Mouse (Mus musculus) kidney, postnatal 10 days (tissue): ENCODE data around the gene Alkal2.
A peak's percentile ranks its signal among the peaks of the same experiment; 100 is the strongest.

Experiments
- DNase-seq: peaks from one replicate; pipeline ENCODE4 v3.0.0; 2021; ENCODE audit warnings: mixed read lengths

Gene Alkal2

DNA sequence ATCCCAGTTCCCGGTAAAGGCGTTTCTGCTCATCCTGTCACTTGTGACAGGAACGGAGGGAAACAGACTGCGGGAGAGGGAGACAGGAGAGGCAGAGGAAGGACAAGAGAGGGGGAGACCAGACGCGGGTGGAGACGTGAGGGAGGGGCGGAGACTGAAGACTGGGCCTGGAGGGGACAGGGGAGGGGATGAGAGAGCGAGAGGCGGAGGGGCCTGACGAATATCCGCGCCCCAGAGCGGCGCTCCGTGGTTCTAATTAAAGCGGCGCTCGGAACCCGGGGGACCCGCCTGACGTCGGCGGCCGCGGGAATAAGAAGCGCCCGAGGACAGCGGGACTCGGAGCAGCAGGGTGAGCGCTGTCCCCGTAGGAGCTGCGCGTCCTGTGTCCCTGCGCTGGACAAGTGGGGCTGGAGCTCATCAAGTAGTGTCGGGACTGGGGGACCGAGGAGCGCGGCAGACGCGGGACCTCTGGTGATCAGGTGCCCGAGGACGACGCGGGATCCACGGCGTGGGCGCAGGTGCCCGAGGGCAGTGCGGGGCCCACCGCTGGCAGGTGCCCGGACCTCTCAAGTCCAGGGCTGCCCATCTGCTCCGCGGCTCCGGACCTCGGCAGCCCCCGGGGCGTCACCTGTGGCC lies at the start of gene Alkal2:
Gene Alkal2 (plus strand): TSS at position 337 of the 636 bp plus-strand sequence.
- DNase-seq, result peak; percentile 45

- peak; percentile 29 for DNase-seq
Observed at GRCm38 (mm10) chr12:30848521-30848920, 35.6 kb upstream of the Alkal2 start.

GRCm38 (mm10) chr12:30850902-30851301 lies 33.2 kb upstream of the Alkal2 start:
- no peak for DNase-seq

DNA sequence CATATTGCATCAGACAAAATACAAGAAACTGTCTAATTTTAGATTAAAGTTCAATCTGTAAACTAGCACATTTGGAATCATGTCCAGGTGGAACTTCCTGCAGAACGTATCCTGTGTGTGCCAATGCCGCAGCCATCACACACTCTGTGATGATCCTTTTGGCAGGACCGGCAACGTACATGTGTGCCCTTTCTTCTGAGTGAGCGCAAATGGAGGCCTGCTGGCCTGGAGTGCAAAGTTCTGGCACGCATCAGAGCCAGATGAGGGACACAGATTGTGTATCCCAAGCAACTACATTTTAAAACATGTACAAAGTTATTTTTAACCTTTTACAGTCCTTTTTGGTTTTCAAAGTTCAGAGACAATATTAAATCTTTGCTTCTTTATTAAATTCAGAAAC lies 32.3 kb upstream of the Alkal2 start:
- no peak for DNase-seq

DNA sequence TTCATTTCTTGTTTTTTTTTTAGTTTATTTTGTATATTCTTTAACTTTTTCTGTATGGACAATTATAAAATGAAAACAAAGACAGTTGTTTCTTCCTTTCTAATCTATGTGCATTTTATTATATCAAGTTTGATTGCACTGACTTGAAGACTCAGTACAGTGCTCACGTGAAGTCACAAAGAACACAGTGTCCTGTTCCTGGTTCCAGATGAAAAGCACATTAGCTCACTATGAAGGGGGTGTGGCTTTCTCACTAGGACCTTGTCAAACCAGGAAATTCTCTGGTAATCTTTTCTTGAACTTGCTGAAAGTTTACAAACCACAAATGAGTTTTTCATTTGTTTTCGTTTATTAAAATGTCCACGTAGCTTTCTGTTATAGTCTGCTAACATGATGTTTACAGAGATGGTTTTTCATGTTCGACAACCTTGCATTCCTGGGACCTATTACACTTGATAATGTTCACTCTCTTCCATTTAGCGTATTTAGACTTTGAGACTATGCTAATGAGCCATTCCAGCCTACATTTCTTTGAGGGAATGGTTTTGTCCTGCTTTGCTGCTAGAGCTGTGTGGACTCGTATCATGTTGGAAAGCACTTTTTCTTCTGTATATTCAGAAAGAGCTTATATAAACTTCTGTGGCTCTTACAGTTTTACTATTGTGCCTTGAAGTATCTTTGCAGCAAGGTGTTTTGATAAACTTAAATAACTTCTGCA lies 28.5 kb upstream of the Alkal2 start:
- no peak for DNase-seq

- no peak for DNase-seq
Observed at GRCm38 (mm10) chr12:30856172-30856571, 27.9 kb upstream of the Alkal2 start.

GRCm38 (mm10) chr12:30864347-30864746 lies 19.8 kb upstream of the Alkal2 start:
- peak; percentile 12 for DNase-seq

DNA sequence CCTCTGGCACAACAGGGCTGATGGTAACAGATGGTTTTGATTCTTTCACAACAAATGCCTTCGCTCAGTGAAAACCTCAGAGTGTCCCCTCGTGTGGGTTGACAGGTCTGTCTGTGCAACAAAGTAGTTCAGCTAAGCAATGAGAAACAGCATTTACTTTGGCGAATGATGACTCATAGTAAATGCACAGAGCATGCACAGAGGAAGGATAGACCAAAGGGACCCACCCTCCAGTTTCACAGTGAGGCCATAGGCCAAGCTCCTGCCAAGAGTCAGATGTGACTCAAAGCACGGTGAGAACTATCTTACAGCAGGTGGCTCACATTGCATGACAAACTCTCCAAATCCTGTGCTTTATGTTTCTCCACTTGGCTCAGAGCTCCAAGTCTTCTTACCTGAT lies 18.3 kb upstream of the Alkal2 start:
- DNase-seq, result no peak

- peak; percentile 34 for DNase-seq
Observed at GRCm38 (mm10) chr12:30879447-30879846, 4.7 kb upstream of the Alkal2 start.

- no peak for DNase-seq
Observed at GRCm38 (mm10) chr12:30883592-30883985, 533 bp upstream of the Alkal2 start.

GRCm38 (mm10) chr12:30884622-30885230 lies 604 bp downstream of the Alkal2 start:
- DNase-seq, result peak; percentile 18

DNA sequence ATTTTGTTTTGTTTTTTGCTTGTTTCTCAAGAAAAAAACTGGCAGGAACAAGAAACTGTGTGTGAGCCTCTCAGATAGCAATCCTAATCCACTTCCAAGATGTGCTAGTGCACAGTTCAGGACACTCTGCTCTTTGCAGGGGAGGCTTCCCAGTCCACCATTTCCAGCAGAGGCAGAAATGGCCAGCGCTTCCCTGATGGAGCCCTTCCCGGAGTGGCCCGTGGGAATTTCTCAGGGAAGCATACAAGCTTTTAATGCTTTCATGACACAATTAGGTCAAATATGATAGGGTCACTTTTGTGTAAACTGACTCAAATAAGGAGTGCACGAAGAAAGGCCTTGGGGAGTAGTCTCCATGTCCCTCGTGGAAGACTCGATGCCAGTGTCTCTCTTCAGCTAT lies 1.8 kb downstream of the Alkal2 start:
- no peak for DNase-seq

GRCm38 (mm10) chr12:30888003-30888402 lies 3.9 kb downstream of the Alkal2 start:
- DNase-seq, result no peak

- peak; percentile 85 for DNase-seq
Observed at GRCm38 (mm10) chr12:30890067-30890466, 5.9 kb downstream of the Alkal2 start.

DNA sequence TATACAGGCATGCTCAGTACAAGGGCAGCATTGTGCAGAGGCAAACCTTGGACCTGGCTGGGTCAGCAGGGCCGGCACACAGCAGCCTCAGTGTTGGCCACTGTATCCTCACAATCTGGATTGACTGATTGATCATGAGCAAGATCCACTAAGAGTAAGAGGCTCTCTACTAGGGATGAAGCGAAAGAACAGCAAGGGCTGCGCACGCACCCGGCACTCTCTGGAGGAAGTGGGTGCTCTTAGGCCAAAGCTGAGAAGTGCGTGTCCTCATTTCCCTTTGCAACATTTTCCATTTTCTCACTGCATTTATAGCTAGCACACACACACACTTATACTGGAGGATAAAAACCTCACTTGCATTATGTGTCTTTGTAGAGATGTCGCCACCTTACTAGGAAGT lies 7.3 kb downstream of the Alkal2 start:
- no peak for DNase-seq

GRCm38 (mm10) chr12:30897039-30897438 lies 12.9 kb downstream of the Alkal2 start:
- DNase-seq, result no peak

DNA sequence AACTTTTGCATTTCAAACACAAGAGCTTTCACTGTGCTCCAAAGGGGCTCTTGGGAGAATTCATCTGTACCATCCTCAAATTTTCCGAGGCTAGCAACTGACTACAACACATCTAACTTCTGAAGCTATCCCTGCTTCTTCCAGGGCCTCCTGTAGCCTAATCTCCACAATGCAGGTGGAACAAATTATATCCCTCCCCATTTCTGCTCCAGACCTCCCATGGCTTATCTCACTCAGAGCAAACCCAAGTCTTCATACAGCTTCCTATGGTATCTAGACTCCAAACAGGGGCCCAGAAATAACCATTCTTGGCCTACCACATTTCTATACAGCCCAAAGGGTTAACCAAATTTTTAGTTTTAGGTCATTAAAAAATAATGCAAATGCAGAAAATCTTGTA lies 24.5 kb downstream of the Alkal2 start:
- no peak for DNase-seq

- DNase-seq, result no peak
Observed at GRCm38 (mm10) chr12:30909881-30910280, 25.8 kb downstream of the Alkal2 start.

GRCm38 (mm10) chr12:30910860-30911259 lies 26.7 kb downstream of the Alkal2 start:
- DNase-seq, result no peak

DNA sequence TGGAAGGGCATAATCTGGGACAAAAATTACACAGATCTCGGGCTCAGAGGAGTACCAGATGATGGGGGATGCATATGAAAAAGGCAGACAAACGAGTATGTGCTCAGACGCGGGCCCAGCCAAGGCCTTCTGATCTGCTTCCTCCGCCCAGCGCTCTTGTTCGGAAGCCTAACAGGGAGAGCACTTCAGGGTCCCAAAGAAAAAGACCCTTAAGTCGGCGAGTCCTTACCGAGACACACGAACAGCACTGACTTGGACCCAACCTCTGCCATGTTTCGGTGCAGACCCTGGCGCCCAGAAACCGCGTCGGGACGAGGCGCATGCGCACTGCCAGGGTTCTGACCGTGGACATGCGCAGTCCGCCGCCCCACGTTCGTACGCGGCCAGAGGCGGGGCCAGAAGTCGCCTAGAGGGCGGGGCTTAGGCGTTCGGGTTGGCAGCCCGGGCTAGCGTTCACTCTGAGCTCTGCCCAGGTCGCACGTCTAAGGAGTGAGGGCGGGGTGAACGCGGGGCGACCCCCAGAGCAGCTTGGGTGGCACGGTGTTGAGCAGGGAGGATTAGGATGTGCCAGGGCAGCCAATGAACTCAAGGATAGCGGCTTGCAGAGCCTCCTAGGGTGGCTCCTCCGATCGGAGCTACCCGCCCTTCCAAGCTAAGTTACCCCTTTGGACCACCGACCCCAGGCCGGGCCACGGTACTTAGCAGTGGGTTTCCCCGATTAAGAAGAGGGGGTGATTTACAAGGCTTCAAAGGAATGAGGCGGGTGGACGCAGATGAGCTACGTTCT lies 27.3 kb downstream of the Alkal2 start, which contains the start of the genes Acp1 and Sh3yl1:
Gene Acp1 (minus strand): TSS at position 329 of the 787 bp plus-strand sequence.
Gene Sh3yl1 (plus strand): TSS at position 408 of the 787 bp plus-strand sequence.
- DNase-seq, result peak; percentile 98

DNA sequence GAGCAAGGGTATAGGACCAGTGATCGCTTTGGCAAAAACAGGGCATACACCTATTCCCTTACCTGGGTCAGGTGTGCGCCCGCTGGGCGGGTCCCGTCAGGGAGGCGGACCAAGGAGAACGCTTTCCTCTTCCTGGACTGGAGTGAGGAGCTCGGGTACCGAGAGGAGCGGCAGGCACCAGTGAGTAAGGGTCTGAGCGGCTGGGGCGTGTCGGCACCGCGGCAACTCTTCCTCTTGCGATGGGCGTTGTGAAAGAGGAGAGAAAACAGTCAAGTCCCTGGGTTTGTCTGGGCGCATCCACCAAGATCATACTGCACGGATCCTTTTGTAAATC lies 27.9 kb downstream of the Alkal2 start:
- DNase-seq, result peak; percentile 79

DNA sequence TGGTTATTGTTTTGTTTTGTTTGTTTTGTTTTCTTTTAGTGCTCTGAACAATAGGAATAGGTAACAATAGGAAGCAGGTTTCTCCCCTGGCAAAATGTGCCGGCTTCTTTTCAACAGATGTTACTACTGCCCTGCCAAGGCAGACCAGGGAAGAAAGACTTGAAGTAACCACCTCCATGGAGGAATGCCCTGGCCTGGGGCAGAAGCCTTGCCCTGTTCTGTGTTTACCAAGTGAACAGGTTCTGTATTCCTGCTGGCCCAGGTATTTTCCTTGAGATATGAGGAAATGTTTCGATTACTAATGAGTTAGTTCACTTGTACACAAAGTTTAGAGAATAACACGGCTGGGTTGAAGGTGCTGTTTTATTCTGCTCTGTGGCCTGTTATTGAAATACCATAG lies 28.7 kb downstream of the Alkal2 start:
- peak; percentile 18 for DNase-seq

GRCm38 (mm10) chr12:30922401-30922800 lies 38.3 kb downstream of the Alkal2 start:
- no peak for DNase-seq
